Mouse (Mus musculus) leukemia stem cell, adult 10-12 weeks (primary cell): ENCODE measurements around the gene Kctd2. TPM values are rescaled to one million over a fixed set of nuclear protein-coding genes. Genes with fewer than 3 reads are reported as not detected.

ENCODE experiments used
- polyA plus RNA-seq: library from polyadenylated mRNA; stranded (reverse); fragments of >175 nt; gene quantifications from 2 replicates; pipeline ENCODE4 v1.2.3, GENCODE M21; 2012; ENCODE audit warnings: low replicate concordance

The Kctd2 gene
- 18.3 and 34.4 TPM in 2 replicates for polyA plus RNA-seq

GRCm38 (mm10) chr11:115419531-115420237 is at the start of gene Kctd2, which contains the start of gene Atp5h:
TSS of gene Kctd2 (plus strand) at chr11:115420128.
TSS of gene Atp5h (minus strand) at chr11:115419962.

GRCm38 (mm10) chr11:115381743-115382539 is 38.0 kb upstream of the Kctd2 start, which contains the start of gene Cdr2l:
TSS of gene Cdr2l (plus strand) at chr11:115381916.

GRCm38 (mm10) chr11:115403338-115404124 is 16.4 kb upstream of the Kctd2 start, which contains the start of gene Mrpl58:
TSS of gene Mrpl58 (plus strand) at chr11:115403752.

GRCm38 (mm10) chr11:115439906-115440595 is 20.1 kb downstream of the Kctd2 start, which contains the start of gene Trim80:
TSS of gene Trim80 (plus strand) at chr11:115440545.

GRCm38 (mm10) chr11:115462243-115462891 is 42.4 kb downstream of the Kctd2 start, which contains the start of gene Slc16a5:
TSS of gene Slc16a5 (plus strand) at chr11:115462474.

GRCm38 (mm10) chr11:115475025-115475757 is 55.3 kb downstream of the Kctd2 start, which contains the start of gene Armc7:
TSS of gene Armc7 (plus strand) at chr11:115475667.

Other genes starting within 250 kb of the Kctd2 start
- gene Tmem104, start 232.6 kb upstream of the Kctd2 start, polyA plus RNA-seq, result 9.5 and 18.3 TPM in 2 replicates
- 11.2 and 17.7 TPM in 2 replicates for gene Nat9, start 232.3 kb upstream of the Kctd2 start, polyA plus RNA-seq
- 2.6 and 3.5 TPM in 2 replicates for gene Grin2c, start 152.9 kb upstream of the Kctd2 start, polyA plus RNA-seq
- gene Fdxr, start 143.1 kb upstream of the Kctd2 start, polyA plus RNA-seq, result 28.9 and 35.2 TPM in 2 replicates
- gene Fads6, start 122.5 kb upstream of the Kctd2 start, polyA plus RNA-seq, result 0.05 and 0.08 TPM in 2 replicates
- gene Otop2, start 113.0 kb upstream of the Kctd2 start, polyA plus RNA-seq, result not detected in 2 replicates
- 0.28 and 0.50 TPM in 2 replicates for gene Ush1g, start 98.1 kb upstream of the Kctd2 start, polyA plus RNA-seq
- gene Otop3, start 85.4 kb upstream of the Kctd2 start, polyA plus RNA-seq, result not detected in 2 replicates
- gene Hid1, start 52.4 kb upstream of the Kctd2 start, polyA plus RNA-seq, result 1.3 and 1.7 TPM in 2 replicates
- gene Cdr2l, start 38.2 kb upstream of the Kctd2 start, polyA plus RNA-seq, result 0.75 and 0.91 TPM in 2 replicates
- gene Mrpl58, start 16.4 kb upstream of the Kctd2 start, polyA plus RNA-seq, result 57.4 and 57.8 TPM in 2 replicates
- gene Atp5h, start 166 bp upstream of the Kctd2 start, polyA plus RNA-seq, result 11.6 and 26.2 TPM in 2 replicates
- not detected in 2 replicates for gene Trim80, start 20.4 kb downstream of the Kctd2 start, polyA plus RNA-seq
- 0.21 and 2.1 TPM in 2 replicates for gene Slc16a5, start 42.3 kb downstream of the Kctd2 start, polyA plus RNA-seq
- gene Armc7, start 55.5 kb downstream of the Kctd2 start, polyA plus RNA-seq, result 38.6 and 55.7 TPM in 2 replicates
- gene Nt5c, start 71.7 kb downstream of the Kctd2 start, polyA plus RNA-seq, result 70.2 and 101 TPM in 2 replicates
- 242 and 300 TPM in 2 replicates for gene Jpt1, start 94.3 kb downstream of the Kctd2 start, polyA plus RNA-seq
- 68.7 and 370 TPM in 2 replicates for gene Sumo2, start 116.1 kb downstream of the Kctd2 start, polyA plus RNA-seq
- gene Nup85, start 144.3 kb downstream of the Kctd2 start, polyA plus RNA-seq, result 8.4 and 41.9 TPM in 2 replicates
- 33.6 and 41.2 TPM in 2 replicates for gene Mrps7, start 183.8 kb downstream of the Kctd2 start, polyA plus RNA-seq
- 101 and 179 TPM in 2 replicates for gene Gga3, start 183.9 kb downstream of the Kctd2 start, polyA plus RNA-seq
- 39.5 and 63.0 TPM in 2 replicates for gene Mif4gd, start 192.8 kb downstream of the Kctd2 start, polyA plus RNA-seq
- 44.8 and 51.3 TPM in 2 replicates for gene Slc25a19, start 208.2 kb downstream of the Kctd2 start, polyA plus RNA-seq